Mouse (Mus musculus) embryonic facial prominence, embryonic 15.5 days (tissue): ENCODE data around the gene Rnaseh2b. TPM values are rescaled to one million over a fixed set of nuclear protein-coding genes. Genes with fewer than 3 reads are reported as not detected.

ENCODE experiments used
- ATAC-seq: fragments of 200-750 bp; cut with Nextera tagmentation; 2 replicates; pipeline ENCODE4 v1.8.0; 2017; ENCODE audit warnings: low read depth, moderate TSS enrichment; ENCODE audit not compliant: insufficient number of reproducible peaks, low FRiP score, low TSS enrichment
- H3K27ac ChIP-seq: fragments of 300-500 bp; sonication (generic); replicated peaks from 2 replicates; pipeline ENCODE4 v1.5.1; 2015; ENCODE audit warnings: mild to moderate bottlenecking, inconsistent platforms
- H3K27me3 ChIP-seq: fragments of 300-500 bp; sonication (generic); 2 replicates; pipeline ENCODE4 v1.6.1; 2015; ENCODE audit warnings: inconsistent platforms
- H3K36me3 ChIP-seq: fragments of 300-500 bp; sonication (generic); 2 replicates; pipeline ENCODE4 v1.6.1; 2015; ENCODE audit warnings: mild to moderate bottlenecking, inconsistent platforms
- H3K4me1 ChIP-seq: fragments of 300-500 bp; sonication (generic); 2 replicates; pipeline ENCODE4 v1.6.1; 2015; ENCODE audit warnings: inconsistent platforms
- H3K4me2 ChIP-seq: fragments of 300-500 bp; sonication (generic); replicated peaks from 2 replicates; pipeline ENCODE4 v1.6.1; 2015; ENCODE audit warnings: mild to moderate bottlenecking, inconsistent platforms
- H3K4me3 ChIP-seq: fragments of 300-500 bp; sonication (generic); replicated peaks from 2 replicates; pipeline ENCODE4 v1.5.1; 2015; ENCODE audit warnings: mild to moderate bottlenecking, inconsistent platforms
- H3K9ac ChIP-seq: fragments of 300-500 bp; sonication (generic); 2 replicates; pipeline ENCODE4 v1.6.1; 2015; ENCODE audit warnings: inconsistent platforms
- H3K9me3 ChIP-seq: fragments of 300-500 bp; sonication (generic); replicated peaks from 2 replicates; pipeline ENCODE4 v1.6.1; 2016; ENCODE audit warnings: inconsistent platforms
- WGBS: fragments of 180-500 bp; shearing (Covaris S2); methylation state at CpG from one replicate; pipeline ENCODE4 v1.1.7; 2015; 5-methylcytosine and 5-hydroxymethylcytosine counted together
- polyA plus RNA-seq: library from polyadenylated mRNA; unstranded; fragments of >200 nt; fragmentation: Nextera tagmentation; extraction: Ambion mirVana; gene quantifications from 2 replicates; pipeline ENCODE4 v1.2.1, GENCODE M21; 2015

Rnaseh2b gene
- polyA plus RNA-seq, 1 experiment from 2014 or later, result 48.9 TPM

- Histone ChIP-seq H3K4me3 (no peak overlapping the region), H3K27ac (no peak overlapping the region), H3K36me3 (no peaks in the 10 kb centered on the region), H3K4me1 (peaks cover 2% of the 10 kb centered on the region; the same call in 1 of the 2 replicates), H3K9me3 (no peaks in the 10 kb centered on the region), H3K27me3 (no peaks in the 10 kb centered on the region), H3K9ac (no peak overlapping the region), H3K4me2 (no peak overlapping the region)
- 77% methylated on average over 9 of the region's 9 CpGs for WGBS
- peak; percentile 40; the same call in 1 of the 2 replicates for ATAC-seq
Measured at GRCm38 (mm10) chr14:62389729-62390536, 97.5 kb downstream of the Rnaseh2b start.

- Histone ChIP-seq H3K4me2 (no peak overlapping the region), H3K9me3 (no peaks in the 10 kb centered on the region), H3K9ac (no peak overlapping the region), H3K4me3 (no peak overlapping the region), H3K27ac (no peak overlapping the region), H3K27me3 (no peaks in the 10 kb centered on the region), H3K4me1 (peaks cover 10% of the 10 kb centered on the region; the same call in 1 of the 2 replicates), H3K36me3 (no peaks in the 10 kb centered on the region)
- ATAC-seq, result no peak
- WGBS, result 75% methylated on average over 4 of the region's 4 CpGs
Measured at GRCm38 (mm10) chr14:62392754-62393153, 100.4 kb downstream of the Rnaseh2b start.

GRCm38 (mm10) chr14:62395346-62395745 lies 103.0 kb downstream of the Rnaseh2b start:
- Histone ChIP-seq H3K9ac (no peak overlapping the region), H3K36me3 (no peaks in the 10 kb centered on the region), H3K27me3 (no peaks in the 10 kb centered on the region), H3K4me1 (peaks cover 14% of the 10 kb centered on the region; the same call in 1 of the 2 replicates), H3K4me3 (no peak overlapping the region), H3K27ac (no peak overlapping the region), H3K9me3 (no peaks in the 10 kb centered on the region), H3K4me2 (no peak overlapping the region)
- ATAC-seq, result no peak
- 92% methylated on average over 2 of the region's 2 CpGs for WGBS

- H3K9me3 ChIP-seq, result no peaks in the 10 kb centered on the region
- H3K36me3 ChIP-seq, result no peaks in the 10 kb centered on the region
- no peak for ATAC-seq
- WGBS, result 53% methylated on average over 7 of the region's 7 CpGs
- no peaks in the 10 kb centered on the region for H3K4me1 ChIP-seq
- H3K9ac ChIP-seq, result no peak overlapping the region
- no peak overlapping the region for H3K27ac ChIP-seq
- H3K4me2 ChIP-seq, result no peak overlapping the region
- no peak overlapping the region for H3K4me3 ChIP-seq
- no peaks in the 10 kb centered on the region for H3K27me3 ChIP-seq
Measured at GRCm38 (mm10) chr14:62416007-62416741, 123.8 kb downstream of the Rnaseh2b start.

GRCm38 (mm10) chr14:62416742-62417134 lies 124.3 kb downstream of the Rnaseh2b start:
- ATAC-seq, result peak; percentile 54; the same call in 1 of the 2 replicates
- WGBS, result 34% methylated on average over 1 of the region's 1 CpGs
- no peaks in the 10 kb centered on the region for H3K27me3 ChIP-seq

GRCm38 (mm10) chr14:62417501-62417900 lies 125.1 kb downstream of the Rnaseh2b start:
- no peaks in the 10 kb centered on the region for H3K4me1 ChIP-seq
- no peaks in the 10 kb centered on the region for H3K27me3 ChIP-seq
- ATAC-seq, result no peak
- 74% methylated on average over 3 of the region's 3 CpGs for WGBS
- H3K36me3 ChIP-seq, result no peaks in the 10 kb centered on the region
- H3K9ac ChIP-seq, result no peak overlapping the region
- no peak overlapping the region for H3K4me3 ChIP-seq
- no peak overlapping the region for H3K27ac ChIP-seq
- H3K4me2 ChIP-seq, result no peak overlapping the region
- no peaks in the 10 kb centered on the region for H3K9me3 ChIP-seq

More at GRCm38 (mm10) chr14:62416742-62417134, 124.3 kb downstream of the Rnaseh2b start:
- Histone ChIP-seq H3K27ac (no peak overlapping the region), H3K4me2 (no peak overlapping the region), H3K9me3 (no peaks in the 10 kb centered on the region), H3K9ac (no peak overlapping the region), H3K4me3 (no peak overlapping the region), H3K4me1 (no peaks in the 10 kb centered on the region), H3K36me3 (no peaks in the 10 kb centered on the region)

GRCm38 (mm10) chr14:62422265-62422664 lies 129.9 kb downstream of the Rnaseh2b start:
- 65% methylated on average over 4 of the region's 4 CpGs for WGBS
- Histone ChIP-seq H3K9me3 (no peaks in the 10 kb centered on the region), H3K27ac (no peak overlapping the region), H3K4me1 (0 out of 2 replicates have a peak, but pooled peaks cover 5% of the 10 kb centered on the region), H3K9ac (no peak overlapping the region), H3K4me3 (no peak overlapping the region), H3K36me3 (no peaks in the 10 kb centered on the region), H3K27me3 (no peaks in the 10 kb centered on the region), H3K4me2 (no peak overlapping the region)
- no peak for ATAC-seq

Other genes with a start within 250 kb of the Rnaseh2b start
- gene Dleu7, start 458 bp downstream of the Rnaseh2b start, polyA plus RNA-seq, result 1.8 and 2.2 TPM in 2 replicates
- 0.40 and 0.51 TPM in 2 replicates for gene Gucy1b2, start 163.7 kb downstream of the Rnaseh2b start, polyA plus RNA-seq